Mouse (Mus musculus): ENCODE data around the gene Ppm1m. TPM values are rescaled to one million over a fixed set of nuclear protein-coding genes. Genes with fewer than 3 reads are reported as not detected.
A peak's percentile ranks its signal among the peaks of the same experiment; 100 is the strongest.

Ppm1m gene
- polyA plus RNA-seq, 1 experiment: 42.1 TPM

GRCm38 (mm10) chr9:106208181-106208580 is 8.6 kb upstream of the Ppm1m start:
- Histone ChIP-seq H3K27ac (ENCODE audit: insufficient read depth, low read length) (no peak overlapping the region), H3K4me1 (ENCODE audit: control insufficient read depth, insufficient read depth, low read length) (peaks cover 23% of the 10 kb centered on the region), H3K4me3 (ENCODE audit: insufficient read depth, low read length) (no peak overlapping the region)
- TF ChIP-seq POLR2A (IDR thresholded peaks at IDR 0.05; ENCODE audit: extremely low read depth, insufficient read depth, low read length) (no peak), CTCF (IDR thresholded peaks at IDR 0.05; ENCODE audit: extremely low read depth, insufficient read depth, low read length) (no peak)

DNA sequence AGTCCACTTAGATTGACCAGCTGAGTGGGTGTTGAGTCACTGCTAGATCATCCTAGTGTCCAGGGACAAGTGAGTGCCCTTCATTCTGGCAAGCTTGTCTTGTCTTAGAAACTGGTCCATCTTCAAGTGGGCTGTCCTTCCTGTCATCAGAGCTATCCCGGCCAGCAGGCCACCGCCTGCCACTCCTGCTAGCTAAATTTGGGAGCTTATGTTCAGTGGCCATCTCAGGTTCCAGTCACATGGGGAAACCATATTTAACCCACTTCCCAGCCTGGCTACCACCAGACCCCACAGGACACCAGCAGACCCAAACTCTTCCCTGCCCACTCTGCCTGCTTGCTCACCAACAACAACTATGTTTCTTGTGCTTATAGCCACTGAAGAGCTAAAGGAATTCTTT is 7.0 kb upstream of the Ppm1m start:
- Histone ChIP-seq H3K27ac (ENCODE audit: insufficient read depth, low read length) (no peak overlapping the region), H3K4me1 (ENCODE audit: control insufficient read depth, insufficient read depth, low read length) (peaks cover 23% of the 10 kb centered on the region), H3K4me3 (ENCODE audit: insufficient read depth, low read length) (no peak overlapping the region)
- TF ChIP-seq POLR2A (IDR thresholded peaks at IDR 0.05; ENCODE audit: extremely low read depth, insufficient read depth, low read length): no peak
- TF ChIP-seq CTCF (IDR thresholded peaks at IDR 0.05; ENCODE audit: extremely low read depth, insufficient read depth, low read length): no peak

GRCm38 (mm10) chr9:106205713-106206290 is 6.3 kb upstream of the Ppm1m start:
- no peak overlapping the region for H3K27ac ChIP-seq (ENCODE audit: insufficient read depth, low read length)
- H3K4me1 ChIP-seq (ENCODE audit: control insufficient read depth, insufficient read depth, low read length): peaks cover 23% of the 10 kb centered on the region
- no peak overlapping the region; the same call in 1 of the 2 replicates for H3K4me3 ChIP-seq (ENCODE audit: insufficient read depth, low read length)
- TF ChIP-seq CTCF (IDR thresholded peaks at IDR 0.05; ENCODE audit: extremely low read depth, insufficient read depth, low read length): no peak
- TF ChIP-seq POLR2A (IDR thresholded peaks at IDR 0.05; ENCODE audit: extremely low read depth, insufficient read depth, low read length): no peak

DNA sequence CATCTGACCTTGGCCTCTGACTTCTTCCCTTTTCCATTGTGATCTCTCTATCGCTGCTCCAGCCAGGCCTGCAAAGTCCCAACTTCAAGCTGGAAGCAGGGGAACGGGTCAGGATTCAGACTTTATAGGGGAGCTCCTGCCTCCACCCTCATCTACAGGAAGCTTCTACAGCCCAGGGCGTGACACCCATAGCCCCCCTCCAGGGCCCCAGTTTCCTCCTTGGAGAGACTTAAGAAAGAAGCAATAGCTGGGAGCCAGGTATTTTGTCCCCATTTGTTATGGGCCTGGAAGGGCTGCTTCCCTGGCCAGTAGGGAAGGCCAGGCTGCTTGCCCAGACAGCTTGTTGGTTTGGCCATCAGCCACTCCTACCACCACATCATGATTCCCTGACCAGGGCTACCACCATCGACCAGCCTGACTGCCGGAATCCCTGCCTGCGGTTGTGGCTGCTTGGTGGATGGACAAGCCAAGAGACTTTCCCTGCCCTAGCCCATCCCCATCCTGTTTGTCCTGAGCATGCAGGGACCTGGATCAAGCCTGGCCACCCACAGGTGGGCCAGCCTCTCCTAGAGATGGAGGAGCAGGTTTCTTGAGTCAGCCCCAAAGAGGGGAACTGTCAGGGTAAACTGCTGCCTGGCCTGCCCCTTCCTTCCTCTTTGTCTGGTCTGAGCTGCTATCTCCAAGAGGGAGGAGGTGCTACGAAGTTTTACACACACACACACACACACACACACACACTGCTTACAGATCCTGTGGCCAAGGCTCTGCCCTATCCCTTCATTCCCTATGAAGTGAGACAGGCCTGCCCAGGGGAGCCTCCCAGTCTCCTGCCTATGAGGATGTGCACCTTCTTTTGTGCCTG is 4.7 kb upstream of the Ppm1m start:
- TF ChIP-seq CTCF (IDR thresholded peaks at IDR 0.05; ENCODE audit: extremely low read depth, insufficient read depth, low read length) (no peak), POLR2A (IDR thresholded peaks at IDR 0.05; ENCODE audit: extremely low read depth, insufficient read depth, low read length) (no peak)
- H3K4me1 ChIP-seq (ENCODE audit: control insufficient read depth, insufficient read depth, low read length): peaks cover 23% of the 10 kb centered on the region
- H3K4me3 ChIP-seq (ENCODE audit: insufficient read depth, low read length): peak overlapping the region; percentile 79
- H3K27ac ChIP-seq (ENCODE audit: insufficient read depth, low read length): peak overlapping the region; percentile 12; the same call in 1 of the 2 replicates

GRCm38 (mm10) chr9:106202819-106203636 is 3.5 kb upstream of the Ppm1m start, which contains the start of gene Twf2:
Twf2 (plus strand) TSS chr9:106203108.
- Histone ChIP-seq H3K4me1 (ENCODE audit: control insufficient read depth, insufficient read depth, low read length) (peaks cover 22% of the 10 kb centered on the region), H3K4me3 (ENCODE audit: insufficient read depth, low read length) (peak within 1 kb of the TSS; percentile 79), H3K27ac (ENCODE audit: insufficient read depth, low read length) (peak within 1 kb of the TSS; percentile 78)
- TF ChIP-seq POLR2A (IDR thresholded peaks at IDR 0.05; ENCODE audit: extremely low read depth, insufficient read depth, low read length) (peak; percentile 71), CTCF (IDR thresholded peaks at IDR 0.05; ENCODE audit: extremely low read depth, insufficient read depth, low read length) (no peak)

- Histone ChIP-seq H3K27ac (ENCODE audit: insufficient read depth, low read length) (no peak overlapping the region), H3K4me3 (ENCODE audit: insufficient read depth, low read length) (no peak overlapping the region; the same call in 1 of the 2 replicates), H3K4me1 (ENCODE audit: control insufficient read depth, insufficient read depth, low read length) (peaks cover 16% of the 10 kb centered on the region)
- TF ChIP-seq CTCF (IDR thresholded peaks at IDR 0.05; ENCODE audit: extremely low read depth, insufficient read depth, low read length): no peak
- TF ChIP-seq POLR2A (IDR thresholded peaks at IDR 0.05; ENCODE audit: extremely low read depth, insufficient read depth, low read length): no peak
Measured at GRCm38 (mm10) chr9:106201895-106202294, 2.3 kb upstream of the Ppm1m start.

DNA sequence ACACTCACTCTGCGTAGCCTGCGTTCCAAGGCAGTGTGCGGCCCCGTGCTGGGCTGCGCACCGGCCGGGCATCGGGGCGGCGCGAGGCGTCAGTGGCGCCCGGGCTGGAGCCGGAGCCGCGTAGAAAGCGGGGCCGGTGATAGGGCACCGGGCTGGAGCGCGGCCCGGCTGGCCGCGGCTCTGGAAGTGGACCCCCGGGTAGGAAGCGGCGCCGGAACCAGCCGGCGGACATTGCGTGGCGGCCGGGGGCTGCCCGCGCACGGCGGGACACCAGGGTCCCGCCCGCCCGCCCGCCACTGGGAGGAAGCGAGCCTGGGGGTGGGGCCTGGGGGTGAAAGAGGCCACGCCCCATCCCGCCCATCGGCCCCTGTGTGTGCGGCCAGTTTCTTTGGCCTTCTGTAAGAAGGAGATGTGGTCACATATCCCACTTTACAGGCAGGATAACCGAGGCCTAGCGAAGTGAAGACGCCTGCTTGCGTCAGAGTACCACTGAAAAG is 536 bp downstream of the Ppm1m start:
- Histone ChIP-seq H3K4me1 (ENCODE audit: control insufficient read depth, insufficient read depth, low read length) (peaks cover 2% of the 10 kb centered on the region; the same call in 1 of the 2 replicates), H3K27ac (ENCODE audit: insufficient read depth, low read length) (no peak overlapping the region)
- TF ChIP-seq CTCF (IDR thresholded peaks at IDR 0.05; ENCODE audit: extremely low read depth, insufficient read depth, low read length) (no peak), POLR2A (IDR thresholded peaks at IDR 0.05; ENCODE audit: extremely low read depth, insufficient read depth, low read length) (peak; percentile 22; the same call in 1 of the 2 replicates)

DNA sequence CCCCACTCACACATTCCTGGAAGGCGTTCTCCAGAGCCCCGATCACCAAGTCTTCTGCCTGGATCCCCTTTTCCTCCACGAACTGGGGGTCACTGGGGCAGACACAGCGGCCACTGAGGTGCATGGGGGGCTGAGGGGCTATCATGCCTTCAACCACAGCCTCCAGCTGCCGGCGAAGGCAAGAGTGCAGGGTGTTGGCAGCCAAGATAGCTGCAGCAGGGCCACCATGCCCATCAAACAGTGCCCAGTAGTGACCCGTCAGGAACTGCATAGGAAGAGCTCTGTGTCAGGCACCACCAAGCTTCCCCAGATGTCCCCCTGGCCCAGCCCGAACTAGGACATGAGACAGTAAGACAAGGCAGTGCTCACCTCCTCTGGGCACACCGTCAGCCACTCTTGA is 1.8 kb downstream of the Ppm1m start:
- no peak for TF ChIP-seq POLR2A (IDR thresholded peaks at IDR 0.05; ENCODE audit: extremely low read depth, insufficient read depth, low read length)
- no peak for TF ChIP-seq CTCF (IDR thresholded peaks at IDR 0.05; ENCODE audit: extremely low read depth, insufficient read depth, low read length)
- H3K27ac ChIP-seq (ENCODE audit: insufficient read depth, low read length): no peak overlapping the region
- 0 out of 2 replicates have a peak, but pooled peaks cover 3% of the 10 kb centered on the region for H3K4me1 ChIP-seq (ENCODE audit: control insufficient read depth, insufficient read depth, low read length)
- no peak overlapping the region for H3K4me3 ChIP-seq (ENCODE audit: insufficient read depth, low read length)

More for the DNA sequence above, 536 bp downstream of the Ppm1m start:
- H3K4me3 ChIP-seq (ENCODE audit: insufficient read depth, low read length): peak overlapping the region; percentile 31
